Mouse (Mus musculus): ENCODE measurements around the gene Npy5r. TPM values are rescaled to one million over a fixed set of nuclear protein-coding genes. Genes with fewer than 3 reads are reported as not detected.

The Npy5r gene
- polyA plus RNA-seq, 1 experiment from 2014 or later, result 0.23 TPM

DNA sequence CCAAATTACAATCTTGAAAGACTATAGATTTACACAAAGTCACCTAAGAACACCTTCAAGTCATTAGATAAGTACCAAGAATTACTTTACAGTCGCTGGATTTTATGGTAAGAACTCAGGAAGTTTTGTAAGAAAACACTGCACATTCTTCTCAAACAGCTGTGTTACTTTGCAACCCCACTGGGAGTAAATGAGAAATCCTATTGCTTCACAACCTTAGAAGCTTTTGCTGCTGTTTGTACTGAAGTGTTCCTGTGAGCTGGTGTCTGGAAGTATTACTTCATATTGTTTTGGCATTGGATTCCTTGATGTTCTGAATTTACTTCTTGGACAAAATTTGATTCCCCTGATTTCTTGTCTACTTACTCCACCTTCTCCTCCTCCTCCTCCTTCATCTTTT lies 57.2 kb downstream of the Npy5r start:
- no peak overlapping the region for H3K4me3 ChIP-seq
- no peak overlapping the region for H3K27ac ChIP-seq
- no peaks in the 10 kb centered on the region for H3K9me3 ChIP-seq (replicated peaks)
- no peaks in the 10 kb centered on the region for H3K36me3 ChIP-seq
- 64% methylated on average over 1 of the region's 1 CpGs for WGBS
- no peaks in the 10 kb centered on the region for H3K27me3 ChIP-seq
- no peak overlapping the region for H3K9ac ChIP-seq
- no peak overlapping the region for H3K4me2 ChIP-seq (replicated peaks)
- H3K4me1 ChIP-seq, result no peaks in the 10 kb centered on the region
- no peak for ATAC-seq (ENCODE audit: low FRiP score)

Other genes with a start within 250 kb of the Npy5r start
- 13.4 and 15.3 TPM in 2 replicates for gene Tma16, start 201.6 kb downstream of the Npy5r start, polyA plus RNA-seq (2016; fragmentation: Nextera tagmentation; extraction: Ambion mirVana)
- gene Tktl2, start 176.4 kb downstream of the Npy5r start, polyA plus RNA-seq (2016; fragmentation: Nextera tagmentation; extraction: Ambion mirVana), result not detected in 2 replicates
- gene Npy1r, start 9.1 kb upstream of the Npy5r start, polyA plus RNA-seq (2016; fragmentation: Nextera tagmentation; extraction: Ambion mirVana), result 2.4 and 3.3 TPM in 2 replicates
- gene Naf1, start 172.1 kb upstream of the Npy5r start, polyA plus RNA-seq (2016; fragmentation: Nextera tagmentation; extraction: Ambion mirVana), result 3.6 TPM in 2 replicates

Measured in hindbrain, embryonic 12.5 days (tissue).